Mouse (Mus musculus): Measurements from ENCODE around the gene Eno3.

- no peak for TF ChIP-seq CTCF (IDR thresholded peaks at IDR 0.05; ENCODE audit: insufficient read depth, low read length)
- no peak for TF ChIP-seq POLR2A (IDR thresholded peaks at IDR 0.05; ENCODE audit: borderline replicate concordance, extremely low read depth, low read depth, low read length)
These were observed 22.9 kb downstream of the Eno3 start for GRCm38 (mm10) chr11:70679894-70680293.
